10 mouse cellular contexts compared by ENCODE assay signal in genomic region chr4:81727735-81728581, GRCm38 (mm10).
DNase-seq lines count a peak whose midpoint lies in the region; ATAC-seq lines count a peak whose summit lies in the region.
"Had no signal": no experiment of that assay in that cellular context is flagged by ENCODE, and none has a peak within 500 bp of the region (broad histone marks: within the 10 kb centered on the region; RNA-seq: fewer than 3 reads in every experiment).

No protein-coding gene starts in this region.

- ATAC-seq in kidney, embryonic 16.5 days (ENCODE audit: low FRiP score, low TSS enrichment), result no peak
- ATAC-seq in heart, embryonic 13.5 days (ENCODE audit: extremely low read depth, insufficient number of reproducible peaks, low FRiP score, low TSS enrichment), result no peak
- peak; percentile 49; the same call in 1 of the 2 replicates for ATAC-seq in midbrain, embryonic 14.5 days (ENCODE audit: low FRiP score, low TSS enrichment)
- no peak for ATAC-seq in megakaryocyte, adult 5-6 weeks (ENCODE audit: poor library complexity, severe bottlenecking)

- H3K27me3 ChIP-seq in kidney, embryonic 16.5 days (ENCODE audit: insufficient read depth, low read length), result no peaks in the 10 kb centered on the region
- H3K27me3 ChIP-seq in heart, embryonic 13.5 days (replicated peaks), result no peaks in the 10 kb centered on the region
- H3K27me3 ChIP-seq in midbrain, embryonic 14.5 days (ENCODE audit: control insufficient read depth, insufficient read depth, low read length), result no peaks in the 10 kb centered on the region

- H3K4me1 ChIP-seq in kidney, embryonic 16.5 days (ENCODE audit: insufficient read depth, low read length), result no peaks in the 10 kb centered on the region
- H3K4me1 ChIP-seq in heart, embryonic 13.5 days, result peaks cover 26% of the 10 kb centered on the region
- peaks cover 10% of the 10 kb centered on the region for H3K4me1 ChIP-seq in midbrain, embryonic 14.5 days (ENCODE audit: control insufficient read depth, insufficient read depth, low read length)

- no peak overlapping the region for H3K9ac ChIP-seq in kidney, embryonic 16.5 days (replicated peaks; ENCODE audit: low read length)
- H3K9ac ChIP-seq in heart, embryonic 13.5 days, result no peak overlapping the region
- no peak overlapping the region for H3K9ac ChIP-seq in midbrain, embryonic 14.5 days (replicated peaks; ENCODE audit: low read length)
- H3K9ac ChIP-seq: liver, embryonic 14.5 days had no signal

- no peaks in the 10 kb centered on the region for H3K36me3 ChIP-seq in kidney, embryonic 16.5 days (ENCODE audit: insufficient read depth, low read length)
- H3K36me3 ChIP-seq in heart, embryonic 13.5 days, result no peaks in the 10 kb centered on the region
- no peaks in the 10 kb centered on the region for H3K36me3 ChIP-seq in midbrain, embryonic 14.5 days (ENCODE audit: control insufficient read depth, insufficient read depth, low read length)
- H3K36me3 ChIP-seq: G1E had no signal

- H3K27ac ChIP-seq in kidney, embryonic 16.5 days (ENCODE audit: low read length), result peak overlapping the region; percentile 56; the same call in 1 of the 2 replicates
- peak overlapping the region; percentile 53 for H3K27ac ChIP-seq in heart, embryonic 13.5 days (replicated peaks)
- H3K27ac ChIP-seq in midbrain, embryonic 14.5 days (replicated peaks; ENCODE audit: low read depth, low read length), result peak overlapping the region; percentile 80
- H3K27ac ChIP-seq: liver, embryonic 14.5 days had no signal

- no peaks in the 10 kb centered on the region for H3K9me3 ChIP-seq in kidney, embryonic 16.5 days (ENCODE audit: low read length)
- no peaks in the 10 kb centered on the region for H3K9me3 ChIP-seq in heart, embryonic 13.5 days
- no peaks in the 10 kb centered on the region for H3K9me3 ChIP-seq in midbrain, embryonic 14.5 days (ENCODE audit: control insufficient read depth, low read length)

- H3K4me2 ChIP-seq in kidney, embryonic 16.5 days (replicated peaks; ENCODE audit: low read depth, low read length), result no peak overlapping the region
- H3K4me2 ChIP-seq in heart, embryonic 13.5 days, result no peak overlapping the region
- peak overlapping the region; percentile 7 for H3K4me2 ChIP-seq in midbrain, embryonic 14.5 days (ENCODE audit: low read length)

- WGBS in kidney, embryonic 16.5 days, result 64% methylated on average over 12 of the region's 12 CpGs
- WGBS in heart, embryonic 13.5 days, result 50% methylated on average over 12 of the region's 12 CpGs
- WGBS in midbrain, embryonic 14.5 days, result 18% methylated on average over 12 of the region's 12 CpGs

- no peak for DNase-seq in kidney, adult 18-20 months
- DNase-seq in cerebellum, postnatal 14 days, result peak; percentile 40 to 57
- DNase-seq in midbrain, embryonic 14.5 days, result peak; percentile 60
- no peak for DNase-seq in thymus, postnatal 25 days
- no peak for DNase-seq in kidney, adult 8-10 months

- no peak overlapping the region for H3K4me3 ChIP-seq in kidney, embryonic 16.5 days (ENCODE audit: low read length)
- no peak overlapping the region for H3K4me3 ChIP-seq in heart, embryonic 13.5 days
- H3K4me3 ChIP-seq in midbrain, embryonic 14.5 days (replicated peaks; ENCODE audit: low read depth, low read length), result no peak overlapping the region

Comparison
In these comparisons a context has a peak if more than half of its experiments do, and no peak if none do; other contexts are left out.
1. DNase-seq: peak in cerebellum, postnatal 14 days (2 of 2) and midbrain, embryonic 14.5 days (single experiment); none in kidney, adult 18-20 months (single experiment), thymus, postnatal 25 days (single experiment) and kidney, adult 8-10 months (0 of 2).
2. Peak in every context shown above with its lines, with median percentiles within 50 percentile points of each other: H3K27ac ChIP-seq.